Mouse (Mus musculus): ENCODE measurements around the gene Slc16a1. TPM values are rescaled to one million over a fixed set of nuclear protein-coding genes. Genes with fewer than 3 reads are reported as not detected.

Gene Slc16a1
- 111 and 136 TPM in 2 replicates for polyA plus RNA-seq (2012; rRNA removed)

DNA sequence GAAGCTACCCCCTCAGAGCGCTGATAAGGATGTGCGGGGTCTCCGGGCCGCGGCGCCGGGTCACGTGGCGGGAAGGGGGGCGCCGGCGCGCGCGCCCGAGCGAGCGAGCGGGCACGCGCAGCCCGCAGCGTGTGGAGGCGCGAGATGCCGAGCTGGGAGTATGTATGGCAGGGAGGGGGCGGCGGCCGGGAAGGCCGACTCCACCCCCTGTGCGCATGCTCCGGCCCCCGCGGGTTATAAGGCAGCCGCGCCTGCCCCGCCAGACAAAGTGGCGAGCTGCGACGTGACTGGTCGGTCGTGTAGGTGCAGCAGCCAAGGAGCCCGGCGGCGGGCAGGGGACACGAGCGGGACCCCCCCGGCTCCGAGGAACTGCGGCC lies at the start of gene Slc16a1:
Gene Slc16a1, plus strand, starts transcription at position 266 of the 377 bp plus-strand sequence.

Other genes starting within 250 kb of the Slc16a1 start
- gene Lrig2, start 126.8 kb upstream of the Slc16a1 start, polyA plus RNA-seq (2012; rRNA removed), result 5.7 and 6.0 TPM in 2 replicates
- 53.2 and 60.1 TPM in 2 replicates for gene Ppm1j, start 142.4 kb downstream of the Slc16a1 start, polyA plus RNA-seq (2012; rRNA removed)
- 0.33 and 0.44 TPM in 2 replicates for gene Fam19a3, start 143.2 kb downstream of the Slc16a1 start, polyA plus RNA-seq (2012; rRNA removed)
- 227 and 284 TPM in 2 replicates for gene Rhoc, start 149.7 kb downstream of the Slc16a1 start, polyA plus RNA-seq (2012; rRNA removed)
- 16.8 and 19.2 TPM in 2 replicates for gene Mov10, start 179.9 kb downstream of the Slc16a1 start, polyA plus RNA-seq (2012; rRNA removed)
- gene St7l, start 225.3 kb downstream of the Slc16a1 start, polyA plus RNA-seq (2012; rRNA removed), result 7.7 and 8.1 TPM in 2 replicates
- gene Capza1, start 225.8 kb downstream of the Slc16a1 start, polyA plus RNA-seq (2012; rRNA removed), result 16.1 and 16.7 TPM in 2 replicates

Data from colon, adult 2 months (tissue).